Mouse (Mus musculus) cerebellum, adult 11-12 months (tissue): ENCODE measurements around the gene Trpm2.

Source experiments
- DNase-seq: peaks from one replicate; pipeline ENCODE4 v3.0.0; 2022

Gene Trpm2

DNA sequence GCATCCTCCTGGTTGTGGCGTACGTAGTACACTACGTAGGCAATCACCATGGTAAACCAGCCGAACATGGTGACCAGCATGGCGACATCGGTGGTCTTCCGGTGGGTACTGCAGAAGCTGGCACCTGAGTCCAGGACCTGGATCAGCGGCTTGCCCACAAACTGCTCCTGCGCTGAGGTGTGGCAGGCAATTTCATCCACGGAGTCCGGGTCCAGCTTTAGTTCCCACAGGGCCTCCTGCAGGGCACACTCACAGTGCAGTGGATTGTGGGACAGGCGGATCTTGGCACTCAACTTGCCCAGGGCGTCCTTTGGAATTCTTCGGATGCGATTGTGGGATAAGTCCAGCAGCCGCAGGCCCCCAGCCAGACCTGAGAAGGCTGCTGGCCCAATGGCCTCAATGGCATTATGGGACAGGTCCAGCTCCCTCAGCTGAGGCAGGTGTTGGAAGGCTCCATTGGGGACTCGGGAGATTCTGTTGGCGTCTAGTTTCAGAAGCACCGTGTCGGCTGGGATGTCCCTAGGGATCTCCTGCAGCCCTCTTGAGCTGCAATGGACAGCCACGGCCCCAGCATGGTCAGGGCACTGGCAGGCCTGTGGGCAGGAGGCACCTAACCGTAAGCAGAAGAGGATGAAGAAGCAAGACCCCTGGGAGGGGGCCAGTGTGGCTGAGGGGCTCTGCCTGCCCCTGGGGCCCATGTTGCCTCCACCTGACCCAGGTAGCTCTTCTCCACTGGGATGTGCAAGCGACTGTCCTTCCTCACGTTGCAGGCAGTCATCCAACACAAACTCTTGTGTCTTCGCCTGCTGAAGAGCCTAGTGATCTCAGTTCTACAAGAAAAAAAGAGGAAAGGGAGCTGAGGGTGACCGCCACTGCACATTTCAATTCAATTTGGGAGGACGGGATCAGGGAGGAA lies 69.2 kb downstream of the Trpm2 start:
- DNase-seq = peak; percentile 22

DNA sequence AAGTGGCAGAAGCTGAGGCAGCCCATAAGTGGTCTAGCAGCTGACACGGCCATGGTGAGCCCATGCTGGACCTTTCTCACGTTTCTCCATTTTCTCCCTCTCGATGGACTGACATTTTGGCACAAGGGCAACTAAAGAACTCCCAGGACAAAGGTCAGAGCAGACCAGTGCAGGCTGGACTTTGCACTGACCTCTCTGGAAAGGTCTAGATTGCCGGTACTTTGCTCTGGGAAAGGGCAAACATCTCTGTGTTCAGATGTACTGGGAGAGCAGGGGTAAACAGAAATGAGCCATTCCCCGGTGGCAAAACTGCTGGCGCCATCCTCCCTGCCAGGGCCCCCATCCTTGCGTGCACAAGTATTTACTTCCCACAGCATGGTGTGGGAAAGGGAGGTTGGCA lies 70.2 kb downstream of the Trpm2 start:
- no peak for DNase-seq

DNA sequence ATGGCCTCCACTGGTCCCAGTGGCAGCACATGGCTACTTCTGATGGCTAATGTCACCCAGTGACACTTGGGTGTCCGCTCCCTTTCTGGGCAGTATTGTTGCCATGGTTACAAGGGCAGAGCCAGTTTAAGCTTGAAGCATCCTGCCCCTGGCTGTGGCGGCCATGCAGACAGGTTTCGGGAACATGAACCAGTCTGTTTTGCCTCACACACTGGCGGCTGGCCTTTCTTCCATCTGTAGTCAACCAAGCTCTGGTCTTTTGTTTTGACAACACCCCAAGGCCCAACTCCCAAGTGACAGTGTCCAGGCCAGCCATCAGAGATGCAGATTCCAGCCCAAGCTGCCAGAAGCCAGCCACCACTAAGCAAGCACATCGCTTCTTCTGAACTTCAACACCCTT lies 74.8 kb downstream of the Trpm2 start:
- no peak for DNase-seq

DNA sequence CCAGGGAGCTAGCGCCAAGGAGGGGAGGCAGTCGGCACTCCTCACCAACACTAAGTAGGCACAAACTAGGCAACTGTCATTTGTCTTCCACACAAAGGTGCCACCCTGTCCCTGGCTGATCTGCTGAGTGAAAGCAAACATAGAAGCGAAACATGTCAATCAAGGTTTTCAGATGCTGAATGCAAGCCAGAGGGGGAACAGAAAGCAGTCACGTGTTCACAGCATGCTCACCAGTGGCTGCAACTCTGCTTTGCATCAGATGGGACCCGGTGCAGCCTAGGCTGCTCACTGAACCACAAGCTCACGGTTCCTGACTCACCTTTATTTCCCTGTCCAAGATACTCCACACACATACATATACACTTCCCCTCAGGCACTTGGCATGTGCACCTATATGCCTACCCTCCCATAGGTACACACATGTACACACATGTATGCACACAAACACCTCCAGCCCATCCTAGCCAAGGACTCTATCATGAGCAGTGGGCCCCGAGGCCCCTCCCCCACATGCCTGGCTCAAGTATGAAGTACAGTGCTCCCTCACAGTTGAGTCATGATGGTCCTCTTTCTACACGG lies 79.3 kb downstream of the Trpm2 start:
- DNase-seq = no peak

DNA sequence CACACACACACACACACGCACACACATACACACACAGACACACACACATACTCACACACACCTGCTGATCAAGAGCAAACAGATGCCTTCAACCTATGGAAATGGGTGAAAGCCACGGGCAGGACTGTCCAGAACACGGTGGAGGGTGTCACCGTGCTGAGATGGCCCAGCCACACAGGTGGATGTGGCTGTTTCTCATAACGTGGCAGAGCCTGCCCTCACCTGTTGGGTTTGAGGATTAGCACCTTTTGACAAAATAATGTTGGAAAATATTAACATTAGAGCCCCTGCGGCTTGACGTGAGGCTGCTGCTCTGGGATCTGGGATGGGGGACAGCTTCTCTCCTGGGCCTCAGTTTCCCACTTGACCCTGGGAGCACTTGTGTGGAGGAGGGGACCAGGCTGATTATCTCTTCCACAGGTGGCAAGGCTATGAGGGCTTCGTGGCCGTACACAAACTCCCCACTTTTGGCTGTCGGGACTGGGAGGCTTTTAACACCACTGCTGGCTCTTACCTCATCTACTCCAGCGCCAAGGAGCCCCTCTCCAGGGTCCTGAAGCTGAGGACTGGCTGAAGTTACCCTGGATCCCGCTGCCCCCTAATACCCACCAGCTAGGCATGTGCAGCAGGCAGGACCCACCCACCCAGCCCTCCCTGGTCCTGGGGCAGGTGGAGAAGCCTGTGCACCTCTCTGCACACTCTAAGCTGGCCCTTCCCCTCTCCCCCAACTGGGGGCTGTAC lies 84.2 kb downstream of the Trpm2 start:
- DNase-seq = no peak

DNA sequence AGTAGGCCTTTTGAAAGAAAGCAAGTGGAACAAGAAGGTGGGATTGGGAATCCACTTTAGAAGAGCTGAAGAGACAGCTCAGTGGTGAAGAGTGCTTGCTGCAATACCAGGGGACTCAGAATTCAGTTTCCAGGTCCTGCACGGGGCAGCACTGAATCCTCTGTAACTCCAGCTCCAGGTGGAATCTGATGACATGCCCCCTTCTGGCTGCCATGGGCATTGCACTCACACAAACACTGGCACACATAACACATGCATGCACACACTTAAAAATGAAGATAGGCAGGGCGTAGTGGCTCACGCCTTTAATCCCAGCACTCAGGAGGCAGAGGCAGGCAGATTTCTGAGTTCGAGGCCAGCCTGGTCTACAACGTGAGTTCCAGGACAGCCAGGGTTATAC lies 87.8 kb downstream of the Trpm2 start:
- DNase-seq = no peak

DNA sequence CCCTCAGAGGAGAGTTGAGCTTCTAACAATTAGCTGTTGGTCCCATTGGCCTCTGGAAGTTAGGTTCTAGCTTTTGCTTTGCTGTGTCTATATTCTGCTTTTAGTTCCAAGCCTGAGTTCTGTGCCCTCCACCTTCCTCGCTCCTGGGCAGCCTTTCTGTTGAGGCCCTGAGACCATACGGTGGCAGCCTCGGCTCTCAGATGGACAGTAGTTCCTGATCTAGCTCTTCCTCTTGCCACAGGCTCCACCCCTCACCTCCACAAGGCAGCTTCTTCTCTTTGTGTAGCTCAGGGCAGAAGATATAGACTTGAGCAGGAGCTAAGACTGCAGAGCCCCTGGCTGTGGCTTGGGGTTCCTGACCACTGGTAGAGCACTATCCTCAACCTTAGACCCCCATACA lies 90.1 kb downstream of the Trpm2 start:
- DNase-seq = no peak

DNA sequence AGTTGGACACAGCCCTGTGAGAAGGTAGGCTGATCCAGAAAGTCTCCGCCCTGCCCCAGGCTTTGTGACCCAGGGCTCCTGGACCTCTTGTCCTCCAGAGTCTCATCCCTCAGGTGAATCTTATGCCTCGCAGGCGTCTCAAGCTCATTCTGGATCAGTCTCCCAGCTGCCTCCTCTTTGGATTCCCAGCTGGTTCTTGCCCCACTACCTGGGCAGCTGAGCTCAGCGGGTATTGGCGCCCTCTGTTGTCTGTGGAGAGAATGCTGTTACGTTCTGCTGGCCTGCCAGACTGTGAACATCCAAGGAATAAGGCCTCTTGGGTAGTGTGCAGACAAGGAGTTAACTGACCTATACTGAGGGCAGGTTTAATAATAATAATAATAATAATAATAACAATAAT lies 91.4 kb downstream of the Trpm2 start:
- DNase-seq = no peak

DNA sequence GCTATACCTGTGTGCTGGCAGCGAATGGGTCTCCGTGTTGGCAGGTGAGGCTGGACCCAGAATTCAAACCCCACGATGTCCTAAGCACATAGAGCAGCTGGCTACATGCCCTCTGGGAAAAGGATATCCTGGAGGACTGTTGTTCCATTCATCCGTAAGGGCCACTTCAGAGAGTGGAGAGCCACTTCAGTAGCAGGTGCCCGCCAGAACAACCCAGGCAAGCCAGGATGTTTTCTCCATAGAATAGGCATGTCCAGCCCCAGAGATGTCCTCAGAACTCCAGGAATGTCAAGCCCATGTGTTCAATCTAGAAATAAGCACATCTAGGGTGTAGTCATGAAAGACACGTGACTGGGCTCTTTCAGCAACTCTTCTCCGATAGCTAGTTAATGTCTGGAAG lies 100.7 kb downstream of the Trpm2 start:
- no peak for DNase-seq

DNA sequence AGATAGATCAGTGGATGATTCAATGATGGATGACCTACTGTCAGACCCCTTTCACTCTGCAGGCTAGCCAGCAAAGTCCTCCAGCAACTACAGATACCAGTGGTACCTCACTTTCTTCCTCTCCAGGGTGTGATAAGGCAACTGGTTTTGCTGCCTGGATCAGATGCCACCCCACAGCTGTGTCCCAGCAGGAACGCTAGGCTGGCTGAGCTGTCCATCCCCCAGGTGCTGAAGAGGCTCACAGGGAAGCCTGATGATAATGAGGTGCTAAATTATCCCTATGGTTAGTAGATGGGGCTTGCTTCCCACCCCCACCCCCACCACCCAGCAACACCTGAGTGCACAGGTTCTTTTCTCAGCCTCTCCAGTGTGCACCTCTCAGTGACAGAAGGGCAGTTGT lies 102.8 kb downstream of the Trpm2 start:
- DNase-seq = no peak

DNA sequence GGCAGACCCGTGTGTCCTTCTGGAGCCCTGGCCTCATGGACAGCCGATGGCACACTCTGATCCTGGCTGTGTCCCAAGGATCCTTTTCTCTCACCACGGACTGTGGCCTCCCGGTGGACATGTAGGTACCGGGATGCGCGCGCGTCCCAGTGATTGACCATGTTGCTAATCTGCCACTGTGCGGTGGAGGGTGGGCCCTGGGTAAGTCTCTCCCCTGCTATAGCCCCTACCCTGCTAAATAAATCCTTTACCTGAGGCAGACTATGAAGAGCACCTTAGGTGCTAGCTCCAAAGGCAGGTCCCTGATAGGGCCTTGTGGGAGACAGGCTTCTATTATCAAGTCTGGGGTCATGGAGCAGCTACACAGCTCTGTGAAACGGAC lies 105.6 kb downstream of the Trpm2 start:
- no peak for DNase-seq

DNA sequence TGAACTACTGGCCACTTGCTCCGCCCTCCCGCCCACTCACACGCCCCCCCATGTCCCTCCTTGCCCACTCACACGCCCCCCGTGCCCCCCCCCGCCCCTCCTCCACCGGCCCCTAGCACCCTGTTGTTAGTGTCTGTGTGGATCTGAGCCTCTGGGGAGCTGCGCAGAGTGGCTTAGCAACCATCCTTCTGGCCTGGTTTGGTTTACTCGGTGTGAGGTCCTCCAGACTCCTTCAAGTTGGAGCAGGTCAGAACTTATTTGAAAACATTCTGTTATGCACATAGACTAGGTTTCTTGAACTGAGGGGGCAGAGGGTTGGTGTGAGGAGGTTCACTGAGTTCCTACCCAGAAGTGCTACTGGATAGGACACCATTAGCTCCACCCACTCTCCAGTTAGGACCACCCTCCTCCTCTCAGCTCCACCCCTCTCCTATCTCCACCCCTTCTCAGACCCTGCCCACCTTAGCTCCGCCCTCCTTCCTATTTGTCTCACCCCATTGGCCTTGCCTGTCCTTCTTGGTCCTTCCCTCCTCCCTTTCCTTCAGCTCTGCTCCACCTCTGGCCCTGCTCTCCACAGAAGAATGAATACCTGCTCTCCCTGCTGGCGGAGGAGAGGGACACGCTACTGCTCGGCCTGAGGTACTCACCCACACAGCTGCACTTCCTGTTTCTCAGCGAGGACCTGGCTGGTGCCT lies 106.1 kb downstream of the Trpm2 start:
- DNase-seq = peak; percentile 45

DNA sequence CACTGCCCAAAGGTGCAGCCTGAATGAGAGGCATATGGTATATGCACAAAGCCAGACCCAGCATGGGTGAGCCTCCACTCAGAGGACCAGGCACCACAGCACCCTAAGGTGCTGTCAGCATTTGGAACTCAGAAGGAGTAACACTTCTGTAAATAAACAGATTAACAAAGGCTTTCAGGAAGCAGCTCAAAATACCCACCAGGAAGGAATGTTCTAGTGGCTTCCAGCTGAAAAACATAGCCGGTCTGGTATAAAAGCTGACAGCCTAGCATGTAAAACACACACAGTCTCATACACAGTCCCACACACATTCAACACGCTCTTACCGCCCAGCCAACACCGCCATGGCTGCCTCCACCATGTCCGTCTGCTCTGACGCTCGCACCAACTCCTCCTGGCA lies 108.7 kb downstream of the Trpm2 start, which contains the start of gene Gm3285:
Gene Gm3285 (plus strand): TSS at position 301 of the 400 bp plus-strand sequence.
- no peak for DNase-seq
